Mouse (Mus musculus) cerebellum, adult 11-12 months (tissue): Measurements from ENCODE around the gene Iffo2.
A peak's percentile ranks its signal among the peaks of the same experiment; 100 is the strongest.

Source experiments
- DNase-seq: peaks from one replicate; pipeline ENCODE4 v3.0.0; 2022

The Iffo2 gene

GRCm38 (mm10) chr4:139646916-139647315, 116.6 kb downstream of the Iffo2 start:
- DNase-seq: no peak

GRCm38 (mm10) chr4:139650086-139650743, 119.9 kb downstream of the Iffo2 start:
- DNase-seq: no peak

GRCm38 (mm10) chr4:139650907-139651306, 120.6 kb downstream of the Iffo2 start:
- DNase-seq: peak; percentile 43

GRCm38 (mm10) chr4:139653238-139653637, 122.9 kb downstream of the Iffo2 start, which contains the start of gene Tas1r2:
TSS of gene Tas1r2 (plus strand) at chr4:139653538.
- no peak for DNase-seq

GRCm38 (mm10) chr4:139661897-139662296, 131.5 kb downstream of the Iffo2 start:
- DNase-seq: no peak

- DNase-seq: no peak
Measured at GRCm38 (mm10) chr4:139667632-139668031, 137.3 kb downstream of the Iffo2 start.

GRCm38 (mm10) chr4:139669847-139670246, 139.5 kb downstream of the Iffo2 start:
- DNase-seq: peak; percentile 41
